Mouse (Mus musculus): ENCODE data around the gene Ydjc.

Gene Ydjc

DNA sequence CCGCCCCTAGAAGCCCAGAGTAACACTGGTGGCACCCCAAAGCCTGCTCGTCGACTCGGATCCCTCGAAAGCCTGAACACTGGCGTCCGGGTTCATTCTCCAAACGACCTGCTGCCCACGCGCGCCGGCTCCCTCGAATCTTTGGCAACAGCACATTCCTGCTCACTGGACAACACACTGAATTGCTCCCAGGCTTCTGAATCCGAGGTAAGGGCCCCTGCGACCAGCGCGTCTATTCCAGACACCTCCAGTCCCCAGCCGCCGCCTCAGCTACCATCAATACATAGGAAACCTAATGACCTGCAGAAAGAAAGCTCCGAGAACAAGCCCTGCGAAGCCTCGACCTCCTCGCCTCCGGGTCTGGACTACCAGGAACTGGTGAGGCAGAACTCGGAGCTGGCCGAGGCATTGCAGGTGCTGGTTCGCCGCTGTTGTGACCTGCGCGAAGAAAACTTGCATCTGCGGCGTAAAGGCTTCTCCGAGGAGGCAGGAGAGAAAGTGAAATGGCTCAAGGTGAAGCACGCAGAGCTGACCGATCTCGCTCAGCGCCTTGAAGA is 65.1 kb downstream of the Ydjc start:
- DNase-seq (ENCODE audit: inconsistent age in 2 of 2, low spot score in 1 of 2): no peak

Measured in adrenal gland, adult (tissue).